Mouse (Mus musculus) lung, postnatal 4 days (tissue): Measurements from ENCODE around the gene Sarm1.

ENCODE experiments used
- DNase-seq, 2 experiments: peaks; one replicate each; pipeline ENCODE4 v3.0.0; 2021

The Sarm1 gene

GRCm38 (mm10) chr11:78463286-78464036, 34.1 kb downstream of the Sarm1 start:
- no peak for DNase-seq

- no peak for DNase-seq
Measured at GRCm38 (mm10) chr11:78462669-78463068, 34.9 kb downstream of the Sarm1 start.

GRCm38 (mm10) chr11:78461894-78462293, 35.7 kb downstream of the Sarm1 start:
- no peak for DNase-seq

GRCm38 (mm10) chr11:78458740-78459139, 38.8 kb downstream of the Sarm1 start:
- no peak for DNase-seq

- peak in 1 of 2 experiments; percentile 63 for DNase-seq
Measured at GRCm38 (mm10) chr11:78455308-78455707, 42.2 kb downstream of the Sarm1 start.

GRCm38 (mm10) chr11:78454276-78454675, 43.3 kb downstream of the Sarm1 start:
- DNase-seq = no peak

- DNase-seq = peak; percentile 62 to 78
Measured at GRCm38 (mm10) chr11:78453675-78454074, 43.9 kb downstream of the Sarm1 start.

- no peak for DNase-seq
Measured at GRCm38 (mm10) chr11:78450337-78450736, 47.2 kb downstream of the Sarm1 start.

- no peak for DNase-seq
Measured at GRCm38 (mm10) chr11:78448242-78448641, 49.3 kb downstream of the Sarm1 start.

- DNase-seq = no peak
Measured at GRCm38 (mm10) chr11:78447168-78447567, 50.4 kb downstream of the Sarm1 start.

GRCm38 (mm10) chr11:78443115-78443514, 54.4 kb downstream of the Sarm1 start:
- no peak for DNase-seq

GRCm38 (mm10) chr11:78438399-78438930, 59.1 kb downstream of the Sarm1 start:
- no peak for DNase-seq

GRCm38 (mm10) chr11:78437182-78437581, 60.4 kb downstream of the Sarm1 start:
- DNase-seq = no peak

GRCm38 (mm10) chr11:78435776-78436349, 61.7 kb downstream of the Sarm1 start:
- peak; percentile 76 to 80 for DNase-seq

GRCm38 (mm10) chr11:78434052-78434451, 63.5 kb downstream of the Sarm1 start:
- DNase-seq = no peak

- DNase-seq = no peak
Measured at GRCm38 (mm10) chr11:78431176-78431575, 66.4 kb downstream of the Sarm1 start.

- DNase-seq = no peak
Measured at GRCm38 (mm10) chr11:78430195-78430878, 67.2 kb downstream of the Sarm1 start.

GRCm38 (mm10) chr11:78428309-78428708, 69.2 kb downstream of the Sarm1 start:
- no peak for DNase-seq

- no peak for DNase-seq
Measured at GRCm38 (mm10) chr11:78427655-78428054, 69.9 kb downstream of the Sarm1 start.

- DNase-seq = no peak
Measured at GRCm38 (mm10) chr11:78425572-78425971, 72.0 kb downstream of the Sarm1 start.

- no peak for DNase-seq
Measured at GRCm38 (mm10) chr11:78424352-78424751, 73.2 kb downstream of the Sarm1 start.
